Mouse (Mus musculus): ENCODE measurements around the gene Zfp146. TPM values are rescaled to one million over a fixed set of nuclear protein-coding genes. Genes with fewer than 3 reads are reported as not detected.
"Not testable (repeated sequence)": the region's sequence is repeated elsewhere in the genome, so short reads cannot be mapped to it uniquely, and the experiment has no call there.

The Zfp146 gene
- 8.0 and 9.2 TPM in 2 replicates for polyA plus RNA-seq (2015; fragmentation: Nextera tagmentation; extraction: Ambion mirVana)

DNA sequence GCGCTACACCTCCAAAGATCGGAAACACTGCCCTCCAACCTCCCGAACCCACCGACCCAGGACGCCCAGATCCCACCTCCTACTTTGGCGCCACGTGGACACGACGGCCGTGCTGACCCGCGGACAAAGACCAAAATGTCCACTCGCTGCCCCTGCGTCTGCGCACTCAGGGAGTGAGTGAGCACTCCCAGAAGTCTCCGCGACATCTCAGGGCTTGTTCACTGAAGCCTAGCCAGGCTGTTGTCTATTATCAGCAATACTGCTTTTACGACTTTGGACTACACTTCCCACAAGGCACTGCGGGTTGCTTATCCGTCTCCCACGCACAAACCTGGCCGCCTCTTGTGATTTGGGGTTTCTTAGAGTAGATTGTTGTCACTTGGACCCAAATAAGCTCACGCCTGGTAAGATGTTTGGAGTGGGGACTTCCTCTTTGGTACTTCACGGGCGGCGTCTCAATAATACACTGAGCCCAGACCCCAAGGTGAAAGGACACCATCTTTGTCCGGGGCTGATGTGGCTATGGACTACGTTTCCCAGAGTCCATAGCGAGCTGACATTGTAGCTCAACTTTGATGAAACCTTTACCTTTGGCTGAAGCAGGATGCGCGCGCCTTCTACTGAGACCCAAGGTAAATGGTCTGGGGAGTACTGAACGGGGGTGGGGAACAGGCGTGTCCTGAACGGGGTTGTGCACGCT, at the start of gene Zfp146:
Zfp146 (minus strand) TSS at position 168 of the 700 bp plus-strand sequence.
- Histone ChIP-seq H3K4me3 (ENCODE audit: low read length) (peak within 1 kb of the TSS; percentile 52), H3K27ac (ENCODE audit: low read depth, low read length) (peak within 1 kb of the TSS; percentile 95), H3K9ac (ENCODE audit: low read depth, low read length) (peak within 1 kb of the TSS; percentile 79), H3K36me3 (ENCODE audit: control insufficient read depth, insufficient read depth, low read length) (peaks cover 9% of the 10 kb centered on the region), H3K4me2 (ENCODE audit: low read length) (peak within 1 kb of the TSS; percentile 79), H3K4me1 (ENCODE audit: control insufficient read depth, insufficient read depth, low read depth, low read length) (peaks cover 15% of the 10 kb centered on the region), H3K9me3 (ENCODE audit: control insufficient read depth, low read length) (no peaks in the 10 kb centered on the region; the same call in 1 of the 2 replicates), H3K27me3 (replicated peaks; ENCODE audit: control insufficient read depth, insufficient read depth, low read length) (no peaks in the 10 kb centered on the region)
- peak; percentile 97 for ATAC-seq
- under 1% methylated on average over 36 of the region's 36 CpGs for WGBS

DNA sequence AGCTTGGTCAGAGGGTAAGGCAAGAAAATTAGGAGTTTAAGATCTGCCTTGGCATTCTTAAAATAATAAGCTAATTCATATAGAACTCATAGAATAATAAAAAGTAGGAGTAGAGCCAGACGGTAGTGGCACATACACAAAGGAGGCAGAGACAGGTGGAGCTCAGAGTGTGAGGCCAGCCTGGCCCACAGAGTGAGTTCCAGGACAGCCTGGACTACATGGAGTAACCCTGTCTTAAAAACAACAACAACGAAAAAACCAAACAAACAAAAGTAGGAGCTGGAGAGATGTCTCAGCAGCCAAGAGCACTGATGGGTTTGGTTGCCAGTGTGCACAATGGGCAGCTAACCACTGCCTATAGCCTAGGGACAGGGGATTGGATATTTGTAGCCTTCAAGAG, 47.7 kb upstream of the Zfp146 start:
- WGBS: 84% methylated on average over 2 of the region's 2 CpGs
- ATAC-seq: peak; percentile 28; the same call in 1 of the 2 replicates

DNA sequence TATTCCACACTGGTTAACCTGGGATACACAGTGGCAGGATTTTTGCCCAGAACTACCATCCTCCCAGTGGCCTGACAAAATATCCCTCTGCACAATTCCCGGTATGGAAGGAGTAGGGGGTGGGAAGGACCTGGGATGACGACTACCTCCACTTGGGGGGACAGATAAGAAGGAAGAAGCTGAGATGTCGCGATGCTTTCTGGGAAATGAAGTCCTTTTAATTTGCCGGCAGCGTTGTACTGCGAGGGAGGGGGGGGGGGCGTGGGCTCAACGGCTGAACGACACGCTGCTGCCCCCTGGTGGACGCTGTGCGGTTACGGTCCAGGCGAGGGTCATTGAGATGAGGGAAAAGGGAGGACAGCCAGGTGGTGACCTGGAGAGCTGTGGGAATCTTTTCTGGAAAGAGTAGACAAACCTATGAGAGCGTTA, 47.2 kb upstream of the Zfp146 start:
- 2% methylated on average over 15 of the region's 16 CpGs for WGBS
- peak; percentile 77 for ATAC-seq
- Histone ChIP-seq H3K27ac (ENCODE audit: low read depth, low read length) (peak overlapping the region; percentile 57), H3K4me2 (ENCODE audit: low read length) (peak overlapping the region; percentile 61), H3K27me3 (replicated peaks; ENCODE audit: control insufficient read depth, insufficient read depth, low read length) (no peaks in the 10 kb centered on the region), H3K9ac (ENCODE audit: low read depth, low read length) (peak overlapping the region; percentile 60), H3K4me3 (ENCODE audit: low read length) (peak overlapping the region; percentile 28), H3K36me3 (ENCODE audit: control insufficient read depth, insufficient read depth, low read length) (no peaks in the 10 kb centered on the region), H3K4me1 (ENCODE audit: control insufficient read depth, insufficient read depth, low read depth, low read length) (peaks cover 16% of the 10 kb centered on the region), H3K9me3 (ENCODE audit: control insufficient read depth, low read length) (no peaks in the 10 kb centered on the region)

More for the DNA sequence above, 47.7 kb upstream of the Zfp146 start:
- H3K4me3 ChIP-seq (ENCODE audit: low read length): no peak overlapping the region
- H3K27me3 ChIP-seq (replicated peaks; ENCODE audit: control insufficient read depth, insufficient read depth, low read length): no peaks in the 10 kb centered on the region
- H3K4me1 ChIP-seq (ENCODE audit: control insufficient read depth, insufficient read depth, low read depth, low read length): peaks cover 16% of the 10 kb centered on the region
- H3K27ac ChIP-seq (ENCODE audit: low read depth, low read length): no peak overlapping the region
- no peaks in the 10 kb centered on the region for H3K9me3 ChIP-seq (ENCODE audit: control insufficient read depth, low read length)
- no peaks in the 10 kb centered on the region for H3K36me3 ChIP-seq (ENCODE audit: control insufficient read depth, insufficient read depth, low read length)
- H3K4me2 ChIP-seq (ENCODE audit: low read length): no peak overlapping the region
- H3K9ac ChIP-seq (ENCODE audit: low read depth, low read length): no peak overlapping the region

DNA sequence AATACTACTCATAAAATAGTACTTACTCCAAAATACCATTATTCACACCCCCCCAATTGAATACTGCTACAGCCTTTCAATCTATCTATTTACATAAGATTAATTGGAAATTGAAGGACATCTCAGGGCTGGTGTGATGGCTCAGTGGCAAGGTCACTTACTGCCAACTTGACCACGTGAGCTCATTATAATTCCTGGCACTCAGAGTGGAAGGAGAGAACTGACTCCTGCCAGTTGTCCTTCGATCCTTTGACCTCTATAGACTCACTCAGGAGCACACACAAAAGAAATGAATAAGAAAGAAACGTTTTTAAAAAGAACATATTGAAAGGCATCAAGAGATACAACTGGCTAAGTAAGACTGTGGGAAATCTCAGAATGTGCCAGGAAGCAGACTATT, 46.3 kb upstream of the Zfp146 start:
- no peaks in the 10 kb centered on the region for H3K9me3 ChIP-seq (ENCODE audit: control insufficient read depth, low read length)
- no peaks in the 10 kb centered on the region for H3K36me3 ChIP-seq (ENCODE audit: control insufficient read depth, insufficient read depth, low read length)
- H3K4me2 ChIP-seq (ENCODE audit: low read length): no peak overlapping the region
- no peak for ATAC-seq
- no peak overlapping the region for H3K9ac ChIP-seq (ENCODE audit: low read depth, low read length)
- H3K4me3 ChIP-seq (ENCODE audit: low read length): no peak overlapping the region
- H3K27ac ChIP-seq (ENCODE audit: low read depth, low read length): no peak overlapping the region; the same call in 1 of the 2 replicates
- peaks cover 16% of the 10 kb centered on the region for H3K4me1 ChIP-seq (ENCODE audit: control insufficient read depth, insufficient read depth, low read depth, low read length)
- no peaks in the 10 kb centered on the region for H3K27me3 ChIP-seq (replicated peaks; ENCODE audit: control insufficient read depth, insufficient read depth, low read length)
- 72% methylated on average over 3 of the region's 3 CpGs for WGBS

DNA sequence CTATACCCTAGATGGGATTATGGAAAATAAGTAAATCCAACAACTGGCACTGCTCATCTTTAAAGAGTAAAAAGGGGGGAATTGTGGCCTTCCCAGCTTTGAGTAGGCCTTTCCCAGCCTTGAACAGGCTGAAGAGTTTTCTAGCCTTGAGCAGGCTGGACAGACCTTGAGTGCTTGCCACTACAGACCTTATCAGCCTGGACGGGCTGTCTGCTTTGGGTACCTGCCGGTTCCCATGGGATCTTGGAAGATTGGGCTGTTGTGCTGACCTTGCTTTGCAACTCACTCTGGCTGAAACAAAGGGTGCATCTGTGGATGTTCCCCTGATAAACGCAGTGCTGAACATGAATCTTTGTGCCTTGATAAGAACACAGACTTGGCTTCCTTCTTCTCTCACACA, 44.3 kb upstream of the Zfp146 start:
- 98% methylated on average over 3 of the region's 3 CpGs for WGBS
- ATAC-seq: no peak

DNA sequence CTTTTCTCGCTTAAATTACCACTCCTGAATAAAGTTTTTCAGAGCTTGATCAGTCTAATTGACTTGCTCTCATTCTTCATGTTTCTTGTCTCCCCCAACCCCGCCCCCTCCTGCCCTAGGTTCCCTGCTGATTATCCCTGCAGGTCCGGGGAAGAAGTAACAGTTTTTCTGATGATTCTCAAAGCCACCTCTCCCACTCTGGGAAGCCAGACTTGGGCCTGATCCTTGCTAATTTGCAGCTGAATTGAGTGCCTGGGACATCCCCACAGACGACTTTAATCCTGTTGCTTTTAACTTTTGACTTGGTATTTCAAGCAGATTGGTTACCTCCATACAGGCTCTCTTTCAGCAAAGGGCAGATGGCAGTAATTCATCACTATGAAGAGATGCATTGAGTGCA, 41.5 kb upstream of the Zfp146 start:
- ATAC-seq: no peak
- no peaks in the 10 kb centered on the region for H3K4me1 ChIP-seq (ENCODE audit: control insufficient read depth, insufficient read depth, low read depth, low read length)
- no peak overlapping the region for H3K4me3 ChIP-seq (ENCODE audit: low read length)
- no peak overlapping the region for H3K27ac ChIP-seq (ENCODE audit: low read depth, low read length)
- no peaks in the 10 kb centered on the region for H3K9me3 ChIP-seq (ENCODE audit: control insufficient read depth, low read length)
- H3K4me2 ChIP-seq (ENCODE audit: low read length): no peak overlapping the region
- H3K36me3 ChIP-seq (ENCODE audit: control insufficient read depth, insufficient read depth, low read length): no peaks in the 10 kb centered on the region
- no peak overlapping the region for H3K9ac ChIP-seq (ENCODE audit: low read depth, low read length)
- H3K27me3 ChIP-seq (replicated peaks; ENCODE audit: control insufficient read depth, insufficient read depth, low read length): no peaks in the 10 kb centered on the region
- WGBS: 22% methylated on average over 4 of the region's 4 CpGs

More for the DNA sequence above, 44.3 kb upstream of the Zfp146 start:
- Histone ChIP-seq H3K27ac (ENCODE audit: low read depth, low read length) (no peak overlapping the region), H3K9me3 (ENCODE audit: control insufficient read depth, low read length) (no peaks in the 10 kb centered on the region), H3K36me3 (ENCODE audit: control insufficient read depth, insufficient read depth, low read length) (no peaks in the 10 kb centered on the region), H3K4me3 (ENCODE audit: low read length) (no peak overlapping the region), H3K4me1 (ENCODE audit: control insufficient read depth, insufficient read depth, low read depth, low read length) (peaks cover 5% of the 10 kb centered on the region; the same call in 1 of the 2 replicates), H3K27me3 (replicated peaks; ENCODE audit: control insufficient read depth, insufficient read depth, low read length) (no peaks in the 10 kb centered on the region), H3K9ac (ENCODE audit: low read depth, low read length) (no peak overlapping the region), H3K4me2 (ENCODE audit: low read length) (no peak overlapping the region)

DNA sequence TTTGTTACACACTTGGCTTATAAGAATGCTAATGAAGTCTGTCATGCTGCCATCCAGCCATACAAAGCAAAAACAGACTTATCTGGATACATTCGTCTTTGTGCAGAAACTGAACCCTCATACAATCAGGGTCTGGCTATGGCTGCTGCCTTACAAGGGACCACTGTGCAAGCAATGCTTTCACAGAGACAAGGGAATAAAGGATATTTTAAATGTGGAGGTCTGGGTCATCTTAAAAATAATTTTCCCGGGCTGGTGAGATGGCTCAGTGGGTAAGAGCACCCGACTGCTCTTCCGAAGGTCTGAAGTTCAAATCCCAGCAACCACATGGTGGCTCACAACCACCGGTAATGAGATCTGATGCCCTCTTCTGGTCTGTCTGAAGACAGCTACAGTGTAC, 36.8 kb upstream of the Zfp146 start:
- H3K4me3 ChIP-seq (ENCODE audit: low read length); H3K27ac ChIP-seq (ENCODE audit: low read depth, low read length); H3K4me1 ChIP-seq (ENCODE audit: control insufficient read depth, insufficient read depth, low read depth, low read length); H3K27me3 ChIP-seq (replicated peaks; ENCODE audit: control insufficient read depth, insufficient read depth, low read length); H3K9ac ChIP-seq (ENCODE audit: low read depth, low read length); ATAC-seq; H3K4me2 ChIP-seq (ENCODE audit: low read length); H3K36me3 ChIP-seq (ENCODE audit: control insufficient read depth, insufficient read depth, low read length); H3K9me3 ChIP-seq (ENCODE audit: control insufficient read depth, low read length): not testable (repeated sequence)
- 63% methylated on average over 5 of the region's 5 CpGs for WGBS

DNA sequence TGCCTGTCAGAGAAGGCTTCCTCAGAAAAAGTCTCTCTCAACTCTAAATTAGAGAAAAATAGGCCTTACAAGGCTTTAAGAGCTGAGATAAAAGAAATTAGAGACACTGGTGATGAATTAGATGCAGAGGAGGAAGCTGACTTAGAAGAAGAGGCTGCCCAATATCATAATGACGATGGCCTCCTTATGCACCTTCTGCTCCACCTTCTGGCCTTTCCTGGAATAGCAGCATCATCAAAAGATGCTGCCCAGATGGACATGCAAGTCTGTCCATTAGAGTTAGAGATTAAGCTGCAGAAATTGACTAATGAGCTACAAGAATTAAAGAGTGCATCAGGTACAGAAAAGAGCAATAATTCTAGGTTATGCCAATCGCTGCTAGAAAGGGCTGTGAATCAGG, 35.8 kb upstream of the Zfp146 start:
- H3K4me2 ChIP-seq (ENCODE audit: low read length): no peak overlapping the region
- no peaks in the 10 kb centered on the region for H3K27me3 ChIP-seq (replicated peaks; ENCODE audit: control insufficient read depth, insufficient read depth, low read length)
- 7% methylated on average over 2 of the region's 2 CpGs for WGBS
- no peaks in the 10 kb centered on the region for H3K36me3 ChIP-seq (ENCODE audit: control insufficient read depth, insufficient read depth, low read length)
- no peaks in the 10 kb centered on the region for H3K9me3 ChIP-seq (ENCODE audit: control insufficient read depth, low read length)
- H3K9ac ChIP-seq (ENCODE audit: low read depth, low read length): no peak overlapping the region
- no peaks in the 10 kb centered on the region for H3K4me1 ChIP-seq (ENCODE audit: control insufficient read depth, insufficient read depth, low read depth, low read length)
- H3K4me3 ChIP-seq (ENCODE audit: low read length): no peak overlapping the region
- H3K27ac ChIP-seq (ENCODE audit: low read depth, low read length): no peak overlapping the region
- no peak for ATAC-seq

DNA sequence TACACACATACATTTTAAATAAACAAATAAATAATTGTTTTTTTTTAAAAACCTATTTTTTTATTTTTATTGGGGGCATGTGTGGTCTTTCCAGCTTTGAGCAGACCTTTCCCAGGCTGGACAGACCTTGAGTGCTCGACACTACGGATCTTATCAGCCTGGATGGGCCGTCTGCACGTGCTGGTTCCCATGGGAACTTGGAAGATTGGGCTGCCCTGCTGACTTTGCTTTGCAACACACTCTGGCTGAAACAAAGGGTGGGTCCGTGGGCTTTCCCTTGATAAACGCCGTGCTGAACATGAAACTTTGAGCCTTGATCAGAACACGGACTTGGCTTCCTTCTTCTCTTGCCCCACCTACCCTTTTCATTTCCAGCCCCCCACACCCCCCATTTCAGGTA, 34.8 kb upstream of the Zfp146 start:
- ATAC-seq: peak; percentile 41; the same call in 1 of the 2 replicates
- Histone ChIP-seq H3K27me3 (replicated peaks; ENCODE audit: control insufficient read depth, insufficient read depth, low read length) (no peaks in the 10 kb centered on the region), H3K36me3 (ENCODE audit: control insufficient read depth, insufficient read depth, low read length) (no peaks in the 10 kb centered on the region), H3K9ac (ENCODE audit: low read depth, low read length) (no peak overlapping the region; the same call in 1 of the 2 replicates), H3K4me1 (ENCODE audit: control insufficient read depth, insufficient read depth, low read depth, low read length) (no peaks in the 10 kb centered on the region), H3K9me3 (ENCODE audit: control insufficient read depth, low read length) (no peaks in the 10 kb centered on the region), H3K4me2 (ENCODE audit: low read length) (no peak overlapping the region), H3K4me3 (ENCODE audit: low read length) (no peak overlapping the region), H3K27ac (ENCODE audit: low read depth, low read length) (no peak overlapping the region)
- WGBS: 17% methylated on average over 8 of the region's 8 CpGs
